Mouse (Mus musculus): ENCODE data around the gene Atp6v0a1.

DNA sequence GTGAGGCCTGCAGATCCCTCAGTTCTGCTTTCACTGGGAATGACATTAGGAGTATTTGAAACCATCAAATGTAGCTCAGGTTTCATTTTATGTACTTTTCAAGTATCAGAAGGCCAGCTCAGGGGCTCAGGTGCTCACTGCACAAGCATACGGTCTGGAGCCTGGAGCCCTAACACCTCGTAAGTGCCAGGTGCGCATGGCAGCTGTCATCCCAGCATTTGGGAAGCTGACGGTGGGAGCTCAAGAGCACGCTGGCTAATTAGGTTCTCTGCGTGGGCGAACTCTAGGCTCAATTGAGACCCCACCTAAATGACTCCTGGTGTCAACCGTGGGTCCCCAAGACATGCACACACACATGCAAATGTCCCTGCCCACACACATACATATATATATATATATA is 20.1 kb downstream of the Atp6v0a1 start:
- no peak for TF ChIP-seq EP300 (IDR thresholded peaks at IDR 0.05; ENCODE audit: low read depth)
- TF ChIP-seq CTCF (IDR thresholded peaks at IDR 0.05; ENCODE audit: low read depth) = no peak

Measured in liver, postnatal 0 days (tissue).